Mouse (Mus musculus) gastrocnemius, adult 18-20 months (tissue): ENCODE data around the gene Adgrl1. TPM values are rescaled to one million over a fixed set of nuclear protein-coding genes. Genes with fewer than 3 reads are reported as not detected.

Experiments used
- DNase-seq: peaks from one replicate; pipeline ENCODE4 v3.0.0; 2021; ENCODE audit warnings: low spot score
- microRNA-seq: library from miRNA; unstranded; fragments of <30 nt; microRNA quantifications from one replicate; pipeline ENCODE4 v1.2.0, GENCODE M21; 2021
- total RNA-seq, 2 experiments: library from RNA; stranded (reverse); gene quantifications; 2 replicates each; pipeline ENCODE4 v1.2.3; 2021

Gene Adgrl1
- total RNA-seq, 2 experiments from 2014 or later: 14.1 to 17.2 TPM

- DNase-seq: no peak
These were observed 89.3 kb downstream of the Adgrl1 start for GRCm38 (mm10) chr8:83989243-83989642.

- no peak for DNase-seq
These were observed 90.3 kb downstream of the Adgrl1 start for GRCm38 (mm10) chr8:83990170-83990569.

Small RNAs within 50 kb of the gene (microRNA-seq; reads per million reads assigned to microRNA genes)
- gene Gm44330 (not detected), gene Gm44450 (not detected)

Other genes starting within 250 kb of the Adgrl1 start
- gene Gipc1, start 247.4 kb upstream of the Adgrl1 start, total RNA-seq: 10 to 100 TPM; 16.6 to 16.9 TPM
- under 1 TPM in 1 of 2 experiments, not detected in 1; 0.09 TPM for gene Ptger1, start 233.4 kb upstream of the Adgrl1 start, total RNA-seq
- 10 to 100 TPM; 23.0 to 24.3 TPM for gene Pkn1, start 200.9 kb upstream of the Adgrl1 start, total RNA-seq
- 10 to 100 TPM; 10.0 to 11.1 TPM for gene Ddx39, start 184.9 kb upstream of the Adgrl1 start, total RNA-seq
- 10 to 100 TPM; 16.9 to 22.9 TPM for gene Adgre5, start 158.8 kb upstream of the Adgrl1 start, total RNA-seq
- under 1 TPM; 0.57 to 0.75 TPM for gene Gm10644, start 55.1 kb downstream of the Adgrl1 start, total RNA-seq
- gene Asf1b, start 55.4 kb downstream of the Adgrl1 start, total RNA-seq: under 1 TPM; 0.24 to 0.32 TPM
- gene Prkaca, start 72.9 kb downstream of the Adgrl1 start, total RNA-seq: 100 to 1,000 TPM; 155 to 157 TPM
- 10 to 100 TPM; 12.3 to 16.9 TPM for gene Samd1, start 97.6 kb downstream of the Adgrl1 start, total RNA-seq
- gene 1700067K01Rik, start 101.4 kb downstream of the Adgrl1 start, total RNA-seq: not detected
- gene 2210011C24Rik, start 112.1 kb downstream of the Adgrl1 start, total RNA-seq: 1 to 10 TPM; 2.0 to 2.4 TPM
- under 1 TPM; 0.09 to 0.11 TPM for gene Palm3, start 121.4 kb downstream of the Adgrl1 start, total RNA-seq
- under 1 TPM; 0.37 to 0.66 TPM for gene Il27ra, start 142.5 kb downstream of the Adgrl1 start, total RNA-seq
- gene Rln3, start 144.9 kb downstream of the Adgrl1 start, total RNA-seq: not detected
- 1 to 10 TPM; 1.2 TPM for gene Gm10643, start 165.0 kb downstream of the Adgrl1 start, total RNA-seq
- 1 to 10 TPM; 4.6 to 4.8 TPM for gene Rfx1, start 166.7 kb downstream of the Adgrl1 start, total RNA-seq
- gene Dcaf15, start 204.7 kb downstream of the Adgrl1 start, total RNA-seq: 1 to 10 TPM; 4.8 to 4.9 TPM
- gene Podnl1, start 225.9 kb downstream of the Adgrl1 start, total RNA-seq: not detected
- gene Cc2d1a, start 247.8 kb downstream of the Adgrl1 start, total RNA-seq: 10 to 100 TPM; 15.8 to 16.3 TPM
- gene 4930432K21Rik, start 247.9 kb downstream of the Adgrl1 start, total RNA-seq: under 1 TPM; 0.31 to 0.57 TPM